Mouse (Mus musculus) ES-Bruce4 (cell line): ENCODE measurements around the gene Tmem40.

Experiments used
- CTCF ChIP-seq: IDR thresholded peaks from one replicate; pipeline ENCODE4 v1.8.1; 2011; ENCODE audit warnings: low read depth, low read length
- EP300 ChIP-seq: IDR thresholded peaks from 2 replicates; pipeline ENCODE4 v1.6.1; 2011; ENCODE audit warnings: low read depth, low read length; ENCODE audit not compliant: insufficient read depth

DNA sequence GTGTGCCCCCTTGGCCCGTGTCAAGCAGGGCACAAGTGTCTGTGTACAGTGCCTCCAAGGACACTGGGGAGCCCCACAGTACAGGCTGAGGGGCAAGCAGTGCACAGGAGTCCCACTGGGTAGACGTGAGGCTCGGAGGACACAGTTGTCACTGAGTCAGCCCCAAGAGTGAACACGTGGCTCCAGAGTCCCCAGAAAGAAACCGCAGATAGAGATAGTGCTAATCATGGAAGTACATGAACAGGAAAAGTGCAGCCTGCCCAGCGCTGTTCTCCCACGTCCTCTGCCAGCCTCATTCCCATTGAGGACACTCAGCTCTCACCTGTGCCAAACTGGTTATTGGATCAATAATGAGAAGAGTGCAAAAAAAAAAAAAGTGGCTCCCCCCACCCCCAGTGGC is 6.7 kb downstream of the Tmem40 start:
- no peak for TF ChIP-seq EP300
- TF ChIP-seq CTCF = no peak
